Mouse (Mus musculus) bone marrow macrophage, adult 2 months (primary cell): ENCODE results near the gene Ppil4.

Experiments used
- CTCF ChIP-seq: IDR thresholded peaks from 2 replicates; pipeline ENCODE4 v1.5.1; 2012; ENCODE audit warnings: low read depth, mild to moderate bottlenecking, low read length, moderate library complexity
- POLR2A ChIP-seq: IDR thresholded peaks from 2 replicates; pipeline ENCODE4 v1.6.1; 2012; ENCODE audit warnings: mild to moderate bottlenecking, low read depth, low read length, borderline replicate concordance

GRCm38 (mm10) chr10:7845136-7845535 is 52.4 kb downstream of the Ppil4 start:
- no peak for TF ChIP-seq CTCF
- no peak for TF ChIP-seq POLR2A
